Mouse (Mus musculus) heart, embryonic 16.5 days (tissue): Measurements from ENCODE around the gene Trank1. TPM values are rescaled to one million over a fixed set of nuclear protein-coding genes. Genes with fewer than 3 reads are reported as not detected.

Experiments used
- ATAC-seq: fragments of 200-750 bp; cut with Nextera tagmentation; replicated peaks from 2 replicates; pipeline ENCODE4 v1.8.0; 2017; ENCODE audit warnings: moderate number of reproducible peaks; ENCODE audit not compliant: insufficient read depth, low FRiP score; ENCODE audit errors: extremely low read depth
- H3K27ac ChIP-seq: fragments of 300-500 bp; sonication (generic); 2 replicates; pipeline ENCODE4 v1.5.1; 2014; ENCODE audit warnings: mild to moderate bottlenecking, low read length, control low read depth, moderate library complexity
- H3K27me3 ChIP-seq: fragments of 300-500 bp; sonication (generic); 2 replicates; pipeline ENCODE4 v1.6.1; 2014; ENCODE audit warnings: low read length, mixed read lengths; ENCODE audit not compliant: control insufficient read depth, insufficient read depth
- H3K36me3 ChIP-seq: fragments of 300-500 bp; sonication (generic); 2 replicates; pipeline ENCODE4 v1.6.1; 2014; ENCODE audit not compliant: control insufficient read depth, insufficient read depth
- H3K4me1 ChIP-seq: fragments of 300-500 bp; sonication (generic); 2 replicates; pipeline ENCODE4 v1.6.1; 2014; ENCODE audit warnings: low read length, mixed read lengths; ENCODE audit not compliant: control insufficient read depth, insufficient read depth
- H3K4me2 ChIP-seq: fragments of 300-500 bp; sonication (generic); 2 replicates; pipeline ENCODE4 v1.6.1; 2014; ENCODE audit warnings: low read depth, mild to moderate bottlenecking, control low read depth, low read length
- H3K4me3 ChIP-seq: fragments of 300-500 bp; sonication (generic); 2 replicates; pipeline ENCODE4 v1.5.1; 2014; ENCODE audit warnings: mild to moderate bottlenecking, control low read depth, low read length
- H3K9ac ChIP-seq: fragments of 300-500 bp; sonication (generic); 2 replicates; pipeline ENCODE4 v1.6.1; 2014; ENCODE audit warnings: low read length, control low read depth
- H3K9me3 ChIP-seq: fragments of 300-500 bp; sonication (generic); replicated peaks from 2 replicates; pipeline ENCODE4 v1.6.1; 2016; ENCODE audit warnings: low read length; ENCODE audit not compliant: control insufficient read depth
- whole genome bisulfite sequencing: fragments of 180-500 bp; shearing (Covaris S2); extraction: QIAGEN DNeasy Blood & Tissue Kit; methylation state at CpG from one replicate; pipeline ENCODE4 v1.1.7; 2014; 5-methylcytosine and 5-hydroxymethylcytosine counted together
- polyA plus RNA-seq: library from polyadenylated mRNA; unstranded; fragments of >200 nt; fragmentation: Nextera tagmentation; extraction: Ambion mirVana; gene quantifications from 2 replicates; pipeline ENCODE4 v1.2.1, GENCODE M21; 2015

The Trank1 gene
- polyA plus RNA-seq, 1 experiment from 2014 or later: not detected

DNA sequence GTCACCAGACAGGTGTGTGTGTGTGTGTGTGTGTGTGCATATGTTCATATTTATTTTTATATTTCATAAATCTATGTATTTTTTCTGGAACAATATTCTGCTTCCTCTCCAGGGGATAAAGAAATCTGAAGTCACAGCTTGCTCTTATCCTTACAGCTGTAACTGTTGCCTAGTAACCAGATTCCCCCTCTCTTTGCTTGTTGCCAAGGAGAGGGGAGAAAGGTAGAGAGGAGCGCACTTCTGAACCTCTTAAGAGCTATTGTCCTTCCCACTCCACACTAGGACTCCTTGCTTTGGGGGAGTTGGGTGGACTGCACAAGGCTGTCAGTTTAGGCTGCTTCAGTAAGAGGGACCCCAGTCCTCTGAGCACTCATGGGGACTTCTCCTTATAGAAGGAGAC, 40.1 kb downstream of the Trank1 start:
- no peak for ATAC-seq
- WGBS: 63% methylated on average over 1 of the region's 1 CpGs
- H3K36me3 ChIP-seq: no peaks in the 10 kb centered on the region
- no peak overlapping the region for H3K4me3 ChIP-seq
- H3K4me2 ChIP-seq: no peak overlapping the region
- no peaks in the 10 kb centered on the region for H3K27me3 ChIP-seq
- no peak overlapping the region for H3K9ac ChIP-seq
- H3K27ac ChIP-seq: no peak overlapping the region
- H3K4me1 ChIP-seq: no peaks in the 10 kb centered on the region
- no peaks in the 10 kb centered on the region for H3K9me3 ChIP-seq

DNA sequence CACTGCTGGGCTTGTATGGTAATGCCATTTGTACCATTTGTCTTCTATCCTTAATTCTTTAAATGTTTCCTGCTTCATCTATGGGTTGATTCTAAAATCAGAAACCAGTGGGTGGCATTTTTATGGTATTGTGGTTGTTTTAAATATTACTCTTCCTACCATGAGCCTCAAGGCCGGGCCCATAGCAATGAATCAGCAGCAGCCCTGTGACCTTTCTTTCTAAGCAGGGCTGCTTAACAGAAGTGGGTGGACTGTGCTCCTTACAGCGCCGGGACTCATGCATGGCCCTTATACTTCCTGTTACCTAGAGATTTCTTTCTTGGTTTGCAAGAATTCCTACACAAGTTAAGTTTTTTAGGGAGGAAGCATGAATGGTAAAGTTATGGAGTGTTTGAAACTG, 41.1 kb downstream of the Trank1 start:
- no peak overlapping the region for H3K9ac ChIP-seq
- no peak for ATAC-seq
- H3K9me3 ChIP-seq: no peaks in the 10 kb centered on the region
- H3K4me1 ChIP-seq: no peaks in the 10 kb centered on the region
- no peak overlapping the region for H3K4me2 ChIP-seq
- no peaks in the 10 kb centered on the region for H3K36me3 ChIP-seq
- H3K27ac ChIP-seq: no peak overlapping the region
- whole genome bisulfite sequencing: 78% methylated on average over 3 of the region's 3 CpGs
- no peaks in the 10 kb centered on the region for H3K27me3 ChIP-seq
- H3K4me3 ChIP-seq: no peak overlapping the region

DNA sequence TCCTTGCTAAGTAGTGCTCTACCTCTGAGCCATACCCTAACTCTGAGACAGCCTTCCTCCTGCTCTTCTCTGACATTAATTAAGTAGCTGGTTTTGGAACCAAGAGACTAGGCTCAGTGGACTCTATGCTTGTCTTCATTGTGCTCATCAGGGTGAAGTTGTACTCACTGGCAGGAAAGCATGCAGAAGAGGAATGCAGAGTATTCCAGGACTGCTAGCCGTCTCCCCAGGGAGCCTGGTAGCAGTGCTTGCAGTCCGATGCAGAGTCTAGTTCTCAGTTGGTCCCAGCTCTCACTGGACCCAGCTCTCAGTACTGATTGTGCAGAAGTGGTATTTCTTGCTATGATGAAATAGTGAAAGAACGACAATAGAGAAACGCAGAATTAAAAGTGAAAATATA, 43.5 kb downstream of the Trank1 start:
- no peaks in the 10 kb centered on the region for H3K9me3 ChIP-seq
- ATAC-seq: no peak

DNA sequence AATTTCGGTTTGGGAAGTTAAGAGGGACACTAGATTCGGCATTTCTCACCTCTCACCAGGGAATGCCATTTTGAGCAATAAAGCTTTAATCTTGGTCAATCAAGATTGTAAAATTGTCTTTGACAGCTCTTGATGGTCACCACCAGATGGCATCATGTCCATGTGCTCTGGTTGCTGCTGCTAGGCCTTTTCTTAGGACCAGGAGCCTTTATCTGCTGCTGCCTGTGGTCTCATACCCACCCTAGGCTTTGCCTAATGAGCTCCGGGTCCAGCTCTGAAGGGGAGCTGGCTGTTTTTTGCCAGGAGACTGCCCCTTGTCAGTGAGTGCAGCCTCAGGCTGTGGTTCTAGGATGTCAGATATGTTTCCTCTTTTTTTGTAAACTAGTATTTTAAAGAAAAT, 44.8 kb downstream of the Trank1 start:
- no peaks in the 10 kb centered on the region for H3K4me1 ChIP-seq
- no peaks in the 10 kb centered on the region for H3K27me3 ChIP-seq
- H3K4me3 ChIP-seq: no peak overlapping the region
- no peak overlapping the region for H3K27ac ChIP-seq
- H3K4me2 ChIP-seq: no peak overlapping the region
- ATAC-seq: no peak
- H3K9me3 ChIP-seq: no peaks in the 10 kb centered on the region
- H3K9ac ChIP-seq: no peak overlapping the region
- no peaks in the 10 kb centered on the region for H3K36me3 ChIP-seq
- 40% methylated on average over 3 of the region's 3 CpGs for WGBS

More for the DNA sequence above, 43.5 kb downstream of the Trank1 start:
- Histone ChIP-seq H3K36me3 (no peaks in the 10 kb centered on the region), H3K4me3 (no peak overlapping the region), H3K9ac (no peak overlapping the region), H3K27me3 (no peaks in the 10 kb centered on the region), H3K27ac (no peak overlapping the region), H3K4me1 (no peaks in the 10 kb centered on the region), H3K4me2 (no peak overlapping the region)
- WGBS: 34% methylated on average over 4 of the region's 4 CpGs

DNA sequence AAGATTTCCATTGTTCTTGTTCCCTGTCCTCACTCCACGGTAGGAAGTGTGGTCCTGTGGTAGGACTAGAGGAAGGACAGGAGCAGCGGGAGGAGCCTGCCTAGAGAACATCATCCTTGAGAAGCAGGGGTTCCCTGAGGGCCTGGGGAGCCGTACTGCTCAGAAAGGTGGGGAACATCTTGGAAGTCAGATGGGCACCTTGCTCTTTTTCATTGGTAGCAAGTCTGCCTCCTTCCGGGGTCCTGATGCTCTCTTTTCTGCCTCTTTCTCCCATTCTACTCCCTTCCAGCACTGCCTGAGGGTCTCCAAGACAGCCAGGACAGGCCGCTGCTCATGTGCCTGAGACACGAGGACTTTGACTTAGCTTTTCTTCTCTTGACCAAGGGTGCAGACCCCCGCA, 52.1 kb downstream of the Trank1 start:
- H3K4me2 ChIP-seq: no peak overlapping the region
- WGBS: 72% methylated on average over 7 of the region's 7 CpGs
- H3K4me1 ChIP-seq: no peaks in the 10 kb centered on the region
- H3K9ac ChIP-seq: no peak overlapping the region
- ATAC-seq: no peak
- no peak overlapping the region for H3K4me3 ChIP-seq
- peaks cover 2% of the 10 kb centered on the region; the same call in 1 of the 2 replicates for H3K27me3 ChIP-seq
- no peaks in the 10 kb centered on the region for H3K36me3 ChIP-seq
- H3K27ac ChIP-seq: no peak overlapping the region
- no peaks in the 10 kb centered on the region for H3K9me3 ChIP-seq

DNA sequence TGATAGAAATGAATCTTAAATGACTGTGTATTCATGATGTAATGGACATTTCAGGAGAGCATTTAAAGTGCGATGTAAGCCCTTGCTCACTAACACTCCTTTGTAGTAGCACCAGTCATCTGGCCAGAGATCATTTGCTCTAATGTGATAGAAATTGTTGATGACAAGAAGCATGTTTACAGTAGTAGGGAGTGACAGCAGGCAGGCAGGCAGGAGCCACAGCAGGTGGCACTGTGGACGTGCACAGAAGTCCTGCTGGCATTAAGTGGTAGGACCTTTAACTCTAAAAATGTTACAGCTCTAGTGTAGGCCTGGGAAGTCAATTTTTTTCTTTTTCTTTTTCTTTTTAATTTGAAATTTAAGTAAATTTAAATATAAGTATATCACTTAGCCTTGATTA, 56.2 kb downstream of the Trank1 start:
- 46% methylated on average over 2 of the region's 2 CpGs for whole genome bisulfite sequencing
- H3K9me3 ChIP-seq: no peaks in the 10 kb centered on the region
- H3K36me3 ChIP-seq: no peaks in the 10 kb centered on the region
- no peak overlapping the region for H3K27ac ChIP-seq
- ATAC-seq: no peak
- H3K4me2 ChIP-seq: no peak overlapping the region
- H3K27me3 ChIP-seq: peaks cover 2% of the 10 kb centered on the region; the same call in 1 of the 2 replicates
- no peak overlapping the region for H3K9ac ChIP-seq
- no peak overlapping the region for H3K4me3 ChIP-seq
- H3K4me1 ChIP-seq: no peaks in the 10 kb centered on the region

DNA sequence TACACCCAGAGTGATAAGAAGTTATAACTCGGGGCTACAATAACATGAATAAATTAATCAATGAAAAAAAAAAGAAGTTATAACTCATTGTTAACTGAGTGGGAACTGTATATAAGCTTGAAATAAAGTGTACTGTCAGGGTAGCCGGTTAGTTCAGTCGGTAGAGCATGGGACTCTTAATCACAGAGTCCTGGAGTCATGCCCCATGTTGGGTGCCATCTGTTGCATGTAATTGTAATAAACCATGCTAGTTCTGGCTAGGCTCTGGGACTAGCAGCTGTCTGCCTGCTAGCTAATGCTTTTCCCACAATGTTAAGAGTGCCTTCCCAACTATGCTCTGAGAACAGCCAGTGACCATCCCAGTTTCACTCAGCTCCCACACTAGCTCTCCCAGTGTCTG, 60.5 kb downstream of the Trank1 start:
- Histone ChIP-seq H3K4me3 (no peak overlapping the region), H3K9ac (no peak overlapping the region), H3K27ac (no peak overlapping the region), H3K4me2 (no peak overlapping the region), H3K4me1 (no peaks in the 10 kb centered on the region), H3K9me3 (no peaks in the 10 kb centered on the region), H3K27me3 (no peaks in the 10 kb centered on the region), H3K36me3 (no peaks in the 10 kb centered on the region)
- 87% methylated on average over 3 of the region's 3 CpGs for WGBS
- ATAC-seq: no peak

DNA sequence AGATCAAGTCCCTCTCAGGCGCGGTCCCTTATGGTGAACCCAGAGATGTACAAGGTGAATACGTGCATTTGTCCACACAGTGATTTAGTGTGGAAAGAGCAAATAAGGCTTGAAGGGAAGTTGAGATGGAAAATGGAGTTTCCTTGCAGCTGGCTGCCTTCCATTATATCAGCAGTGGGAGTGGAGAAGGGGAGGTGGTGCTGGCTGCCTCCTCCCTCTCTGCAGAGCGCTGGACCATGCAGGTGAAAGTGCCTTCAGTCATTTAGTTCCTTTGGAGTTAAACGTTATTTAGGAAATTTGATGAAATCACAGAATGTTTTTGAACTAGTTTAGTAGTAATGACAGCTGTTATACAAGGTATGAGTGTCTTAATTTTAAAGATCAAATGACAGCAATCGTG, 66.3 kb downstream of the Trank1 start:
- no peaks in the 10 kb centered on the region for H3K27me3 ChIP-seq
- H3K9me3 ChIP-seq: no peaks in the 10 kb centered on the region
- H3K4me1 ChIP-seq: peaks cover 3% of the 10 kb centered on the region; the same call in 1 of the 2 replicates
- H3K4me2 ChIP-seq: no peak overlapping the region
- H3K27ac ChIP-seq: no peak overlapping the region
- ATAC-seq: no peak
- no peaks in the 10 kb centered on the region for H3K36me3 ChIP-seq
- no peak overlapping the region for H3K9ac ChIP-seq
- WGBS: 81% methylated on average over 6 of the region's 6 CpGs
- no peak overlapping the region for H3K4me3 ChIP-seq

DNA sequence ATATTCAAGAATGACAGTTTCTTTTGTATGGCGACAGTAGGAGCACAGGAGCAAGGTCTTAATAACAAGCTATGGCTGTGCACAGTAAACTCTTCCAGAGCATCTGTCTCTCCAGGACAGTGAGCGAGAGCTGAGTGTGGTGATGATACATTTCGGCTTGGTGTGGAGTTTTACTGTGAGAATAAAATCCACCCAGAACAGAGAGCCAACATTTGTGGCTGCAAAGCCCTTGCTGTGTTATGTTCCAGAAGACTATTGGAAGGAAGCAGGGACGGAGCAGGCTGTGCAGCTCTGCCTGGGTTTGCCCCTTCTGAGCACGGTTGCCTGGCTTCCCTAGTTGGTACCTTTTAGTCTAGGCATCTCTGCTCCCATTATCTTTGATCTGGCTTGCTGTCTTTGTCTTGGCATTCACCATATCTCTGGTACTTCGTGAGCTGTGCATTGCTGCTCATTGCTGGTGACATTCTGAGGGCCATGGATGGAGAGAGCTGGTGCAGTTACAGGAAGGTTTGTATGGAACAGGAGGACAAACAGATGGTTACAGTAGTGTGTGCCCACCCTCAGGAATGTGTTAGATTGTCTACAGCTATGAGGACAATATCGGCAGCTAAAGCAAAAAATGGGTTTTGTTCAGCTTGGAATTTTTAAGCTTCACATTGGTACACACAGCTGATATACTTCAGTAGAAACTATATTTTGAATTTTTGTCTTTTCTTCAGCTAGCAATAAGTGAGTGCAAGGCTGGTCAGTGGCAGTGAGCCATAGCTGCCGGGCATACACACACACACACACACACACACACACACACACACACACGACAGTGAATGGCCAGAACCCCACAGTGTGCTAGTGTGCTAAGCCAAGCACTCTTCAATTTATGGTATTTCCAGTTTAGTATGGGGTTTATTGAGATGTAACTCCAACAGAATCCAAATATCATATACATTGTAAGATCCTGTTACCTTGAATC, 69.8 kb downstream of the Trank1 start:
- Histone ChIP-seq H3K36me3 (no peaks in the 10 kb centered on the region), H3K4me1 (peaks cover 3% of the 10 kb centered on the region; the same call in 1 of the 2 replicates), H3K4me2 (no peak overlapping the region), H3K4me3 (no peak overlapping the region), H3K27ac (no peak overlapping the region), H3K9ac (no peak overlapping the region), H3K9me3 (no peaks in the 10 kb centered on the region), H3K27me3 (no peaks in the 10 kb centered on the region)
- 82% methylated on average over 9 of the region's 9 CpGs for WGBS
- ATAC-seq: no peak
